Mouse (Mus musculus): ENCODE data around the gene Nkpd1. TPM values are rescaled to one million over a fixed set of nuclear protein-coding genes. Genes with fewer than 3 reads are reported as not detected.

Gene Nkpd1
- polyA plus RNA-seq, 1 experiment: 2.2 TPM

- no peaks in the 10 kb centered on the region for H3K36me3 ChIP-seq (ENCODE audit: control insufficient read depth, insufficient read depth, low read length)
- TF ChIP-seq CTCF (IDR thresholded peaks at IDR 0.05; ENCODE audit: extremely low read depth, insufficient read depth, insufficient read length, insufficient replicate concordance): no peak
- TF ChIP-seq POLR2A (IDR thresholded peaks at IDR 0.05; ENCODE audit: low read depth, low read length): no peak
- H3K4me3 ChIP-seq (ENCODE audit: extremely low read depth, insufficient read depth, insufficient read length): no peak overlapping the region
- 37% methylated on average over 24 of the region's 24 CpGs for WGBS
- no peak overlapping the region for H3K27ac ChIP-seq (ENCODE audit: insufficient read depth, low read length)
- no peak for DNase-seq (ENCODE audit: low read depth in 1 of 2, low spot score in 2 of 2)
- peaks cover 16% of the 10 kb centered on the region for H3K4me1 ChIP-seq (ENCODE audit: control insufficient read depth, insufficient read depth, insufficient read length)
- H3K27me3 ChIP-seq (ENCODE audit: control insufficient read depth, insufficient read depth, low read length): peaks cover 25% of the 10 kb centered on the region
Measured at GRCm38 (mm10) chr7:19524420-19525104, 6.9 kb downstream of the Nkpd1 start.

- 66% methylated on average over 2 of the region's 2 CpGs for WGBS
- H3K27ac ChIP-seq (ENCODE audit: insufficient read depth, low read length): no peak overlapping the region
- no peak for DNase-seq (ENCODE audit: low read depth in 1 of 2, low spot score in 2 of 2)
- H3K36me3 ChIP-seq (ENCODE audit: control insufficient read depth, insufficient read depth, low read length): no peaks in the 10 kb centered on the region
- TF ChIP-seq POLR2A (IDR thresholded peaks at IDR 0.05; ENCODE audit: low read depth, low read length): no peak
- TF ChIP-seq CTCF (IDR thresholded peaks at IDR 0.05; ENCODE audit: extremely low read depth, insufficient read depth, insufficient read length, insufficient replicate concordance): no peak
- H3K27me3 ChIP-seq (ENCODE audit: control insufficient read depth, insufficient read depth, low read length): peaks cover 20% of the 10 kb centered on the region
- H3K4me3 ChIP-seq (ENCODE audit: extremely low read depth, insufficient read depth, insufficient read length): no peak overlapping the region
- H3K4me1 ChIP-seq (ENCODE audit: control insufficient read depth, insufficient read depth, insufficient read length): peaks cover 16% of the 10 kb centered on the region
Measured at GRCm38 (mm10) chr7:19525105-19525481, 7.5 kb downstream of the Nkpd1 start.

GRCm38 (mm10) chr7:19531077-19531476 is 13.4 kb downstream of the Nkpd1 start:
- no peak for TF ChIP-seq CTCF (IDR thresholded peaks at IDR 0.05; ENCODE audit: extremely low read depth, insufficient read depth, insufficient read length, insufficient replicate concordance)
- no peak for TF ChIP-seq POLR2A (IDR thresholded peaks at IDR 0.05; ENCODE audit: low read depth, low read length)
- no peak overlapping the region for H3K27ac ChIP-seq (ENCODE audit: insufficient read depth, low read length)
- H3K27me3 ChIP-seq (ENCODE audit: control insufficient read depth, insufficient read depth, low read length): no peaks in the 10 kb centered on the region
- DNase-seq (ENCODE audit: low read depth in 1 of 2, low spot score in 2 of 2): no peak
- WGBS: 80% methylated on average over 10 of the region's 10 CpGs
- peaks cover 40% of the 10 kb centered on the region for H3K36me3 ChIP-seq (ENCODE audit: control insufficient read depth, insufficient read depth, low read length)
- H3K4me1 ChIP-seq (ENCODE audit: control insufficient read depth, insufficient read depth, insufficient read length): no peaks in the 10 kb centered on the region
- H3K4me3 ChIP-seq (ENCODE audit: extremely low read depth, insufficient read depth, insufficient read length): no peak overlapping the region

- H3K27me3 ChIP-seq (ENCODE audit: control insufficient read depth, insufficient read depth, low read length): no peaks in the 10 kb centered on the region
- no peak for DNase-seq (ENCODE audit: low read depth in 1 of 2, low spot score in 2 of 2)
- no peak overlapping the region for H3K4me3 ChIP-seq (ENCODE audit: extremely low read depth, insufficient read depth, insufficient read length)
- H3K27ac ChIP-seq (ENCODE audit: insufficient read depth, low read length): no peak overlapping the region
- WGBS: 92% methylated on average over 14 of the region's 14 CpGs
- H3K4me1 ChIP-seq (ENCODE audit: control insufficient read depth, insufficient read depth, insufficient read length): no peaks in the 10 kb centered on the region
- TF ChIP-seq POLR2A (IDR thresholded peaks at IDR 0.05; ENCODE audit: low read depth, low read length): no peak
- TF ChIP-seq CTCF (IDR thresholded peaks at IDR 0.05; ENCODE audit: extremely low read depth, insufficient read depth, insufficient read length, insufficient replicate concordance): no peak
- H3K36me3 ChIP-seq (ENCODE audit: control insufficient read depth, insufficient read depth, low read length): peaks cover 40% of the 10 kb centered on the region
Measured at GRCm38 (mm10) chr7:19532240-19532639, 14.6 kb downstream of the Nkpd1 start.

- TF ChIP-seq CTCF (IDR thresholded peaks at IDR 0.05; ENCODE audit: extremely low read depth, insufficient read depth, insufficient read length, insufficient replicate concordance): no peak
- H3K4me3 ChIP-seq (ENCODE audit: extremely low read depth, insufficient read depth, insufficient read length): no peak overlapping the region
- H3K4me1 ChIP-seq (ENCODE audit: control insufficient read depth, insufficient read depth, insufficient read length): no peaks in the 10 kb centered on the region
- no peak for DNase-seq (ENCODE audit: low read depth in 1 of 2, low spot score in 2 of 2)
- H3K27ac ChIP-seq (ENCODE audit: insufficient read depth, low read length): no peak overlapping the region
- H3K27me3 ChIP-seq (ENCODE audit: control insufficient read depth, insufficient read depth, low read length): no peaks in the 10 kb centered on the region
- WGBS: 97% methylated on average over 10 of the region's 10 CpGs
- H3K36me3 ChIP-seq (ENCODE audit: control insufficient read depth, insufficient read depth, low read length): peaks cover 40% of the 10 kb centered on the region
Measured at GRCm38 (mm10) chr7:19534676-19535075, 17.0 kb downstream of the Nkpd1 start.

GRCm38 (mm10) chr7:19540771-19541566 is 23.3 kb downstream of the Nkpd1 start:
- H3K27ac ChIP-seq (ENCODE audit: insufficient read depth, low read length): no peak overlapping the region
- peaks cover 7% of the 10 kb centered on the region; the same call in 1 of the 2 replicates for H3K4me1 ChIP-seq (ENCODE audit: control insufficient read depth, insufficient read depth, insufficient read length)
- WGBS: 85% methylated on average over 2 of the region's 2 CpGs
- no peak overlapping the region for H3K4me3 ChIP-seq (ENCODE audit: extremely low read depth, insufficient read depth, insufficient read length)
- H3K36me3 ChIP-seq (ENCODE audit: control insufficient read depth, insufficient read depth, low read length): no peaks in the 10 kb centered on the region
- DNase-seq (ENCODE audit: low read depth in 1 of 2, low spot score in 2 of 2): no peak
- no peaks in the 10 kb centered on the region for H3K27me3 ChIP-seq (ENCODE audit: control insufficient read depth, insufficient read depth, low read length)
- TF ChIP-seq CTCF (IDR thresholded peaks at IDR 0.05; ENCODE audit: extremely low read depth, insufficient read depth, insufficient read length, insufficient replicate concordance): no peak
- no peak for TF ChIP-seq POLR2A (IDR thresholded peaks at IDR 0.05; ENCODE audit: low read depth, low read length)
